Mouse (Mus musculus) forelimb bud, embryonic 11.5 days (tissue): ENCODE data around the gene Rps19bp1.

Experiments
- DNase-seq: peaks from one replicate; pipeline ENCODE4 v3.0.0-alpha.2; 2012; ENCODE audit warnings: low read depth, low spot score

Rps19bp1 gene

DNA sequence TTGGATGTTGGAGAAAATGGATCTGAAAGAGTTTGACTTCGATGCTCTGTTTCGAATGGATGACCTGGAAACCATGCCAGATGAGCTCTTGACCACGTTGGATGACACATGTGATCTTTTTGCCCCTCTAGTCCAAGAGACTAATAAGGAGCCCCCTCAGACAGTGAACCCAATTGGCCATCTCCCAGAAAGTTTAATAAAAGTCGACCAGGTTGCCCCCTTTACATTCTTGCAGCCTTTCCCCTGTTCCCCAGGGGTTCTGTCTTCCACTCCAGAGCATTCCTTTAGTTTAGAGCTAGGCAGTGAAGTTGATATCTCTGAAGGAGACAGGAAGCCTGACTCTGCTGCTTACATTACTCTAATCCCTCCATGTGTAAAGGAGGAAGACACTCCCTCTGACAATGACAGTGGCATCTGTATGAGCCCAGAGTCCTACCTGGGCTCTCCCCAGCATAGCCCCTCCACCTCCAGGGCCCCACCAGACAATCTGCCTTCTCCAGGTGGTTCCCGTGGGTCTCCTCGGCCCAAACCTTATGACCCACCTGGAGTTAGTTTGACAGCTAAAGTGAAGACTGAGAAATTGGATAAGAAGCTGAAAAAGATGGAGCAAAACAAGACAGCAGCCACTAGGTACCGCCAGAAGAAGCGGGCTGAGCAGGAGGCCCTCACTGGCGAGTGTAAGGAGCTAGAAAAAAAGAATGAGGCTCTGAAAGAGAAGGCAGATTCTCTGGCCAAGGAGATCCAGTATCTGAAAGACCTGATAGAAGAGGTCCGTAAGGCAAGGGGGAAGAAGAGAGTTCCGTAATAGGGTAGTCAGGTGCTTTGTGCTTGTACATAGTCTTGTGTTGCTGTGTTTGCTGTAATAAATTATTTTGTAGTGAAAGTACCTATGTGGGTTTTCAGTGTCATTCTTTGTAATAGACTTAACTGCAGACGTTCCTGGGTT is 7.2 kb downstream of the Rps19bp1 start:
- DNase-seq, result no peak

DNA sequence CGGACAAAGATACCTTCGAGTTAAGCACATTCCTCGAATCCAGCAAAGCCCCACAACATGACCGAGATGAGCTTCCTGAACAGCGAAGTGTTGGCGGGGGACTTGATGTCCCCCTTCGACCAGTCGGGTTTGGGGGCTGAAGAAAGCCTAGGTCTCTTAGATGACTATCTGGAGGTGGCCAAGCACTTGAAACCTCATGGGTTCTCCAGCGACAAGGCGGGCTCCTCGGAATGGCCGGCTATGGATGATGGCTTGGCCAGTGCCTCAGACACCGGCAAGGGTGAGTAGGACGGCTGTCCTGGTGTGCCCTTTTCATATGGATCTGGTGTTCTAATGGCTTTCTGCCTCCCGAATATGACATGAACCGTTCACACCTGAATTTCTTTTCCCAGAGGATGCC is 7.9 kb downstream of the Rps19bp1 start:
- DNase-seq, result no peak

DNA sequence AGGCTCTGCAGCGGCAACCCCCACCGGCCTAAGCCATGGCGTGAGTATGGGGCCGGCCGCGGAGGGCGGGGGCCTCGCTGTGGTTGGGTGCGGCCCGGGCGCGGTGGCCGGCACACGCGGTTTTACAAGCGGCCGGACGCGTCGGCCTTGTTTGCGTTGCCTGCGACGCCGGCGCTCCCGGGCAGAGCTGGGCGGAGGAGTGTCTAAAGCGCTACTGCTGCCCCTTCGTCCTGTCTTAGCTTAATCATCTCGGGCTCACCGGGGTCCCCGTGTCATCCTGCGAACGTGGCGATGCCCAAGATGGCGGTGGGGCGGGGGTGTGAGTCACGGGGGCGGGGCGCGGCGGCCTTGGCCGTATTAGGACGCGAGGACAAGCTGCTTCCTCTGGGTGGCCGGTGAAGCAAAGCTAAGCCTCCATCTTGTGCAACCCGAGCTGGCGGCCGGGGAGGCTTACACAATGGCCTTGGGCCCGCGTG is 8.4 kb downstream of the Rps19bp1 start:
- DNase-seq, result peak; percentile 76

DNA sequence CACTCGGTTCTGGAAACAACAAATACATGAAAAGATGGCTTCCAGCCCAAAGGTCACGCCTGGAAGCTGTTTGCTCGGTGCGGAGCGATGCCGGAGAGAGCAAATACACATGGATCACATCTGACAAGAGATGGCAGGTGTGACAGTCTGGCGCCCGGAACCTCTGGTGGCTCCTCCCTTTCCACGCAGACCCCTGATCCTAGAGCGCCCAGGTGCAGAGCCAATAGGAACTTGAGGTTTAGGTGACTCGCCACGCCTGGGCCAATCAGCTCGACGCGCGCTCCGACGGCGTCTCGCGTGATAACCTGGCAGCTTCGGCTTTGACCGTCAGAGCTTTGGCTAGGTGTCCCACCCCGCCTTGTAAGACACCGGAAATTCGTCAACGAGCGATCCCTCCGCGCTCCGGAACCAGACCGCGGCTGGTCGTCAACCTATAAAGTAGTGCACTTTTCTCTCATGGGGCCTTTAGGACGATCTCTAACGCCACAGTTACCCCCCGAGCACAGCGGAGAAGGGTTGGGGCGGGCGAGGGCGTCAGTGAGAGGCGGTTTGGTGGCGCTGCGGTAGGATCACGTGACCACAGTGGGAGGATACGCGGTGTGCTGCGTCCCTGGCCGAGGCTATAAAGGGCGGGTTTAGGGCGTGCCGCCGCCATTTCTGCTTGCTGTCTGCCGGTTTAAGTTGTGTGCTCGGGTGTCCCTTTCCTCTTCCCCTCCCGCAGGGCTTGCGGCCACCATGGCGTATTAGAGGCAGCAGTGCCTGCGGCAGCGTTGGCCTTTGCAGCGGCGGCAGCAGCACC is 9.1 kb downstream of the Rps19bp1 start, which contains the start of gene Atf4:
Atf4 (plus strand) TSS at position 338 of the 799 bp plus-strand sequence.
- DNase-seq, result peak; percentile 99

DNA sequence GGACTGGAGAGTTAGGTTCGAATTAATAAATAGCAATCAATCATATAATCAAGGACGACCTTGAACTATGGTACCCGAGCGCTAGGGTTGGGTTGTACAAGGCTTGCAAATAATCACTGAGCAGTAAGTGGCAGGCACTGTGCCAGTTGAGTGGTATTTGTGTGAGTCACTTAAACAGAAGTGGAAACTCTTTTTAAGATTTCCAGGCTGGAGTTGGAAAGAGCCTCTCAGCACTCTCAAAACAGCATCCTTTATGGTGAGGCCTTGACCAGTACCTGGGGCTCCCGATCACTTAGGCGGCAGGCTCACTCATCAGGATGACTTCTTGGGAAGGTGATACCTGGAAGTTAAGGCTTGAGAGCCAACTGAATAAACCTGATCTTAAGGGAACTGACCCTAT is 9.9 kb downstream of the Rps19bp1 start:
- DNase-seq, result no peak

DNA sequence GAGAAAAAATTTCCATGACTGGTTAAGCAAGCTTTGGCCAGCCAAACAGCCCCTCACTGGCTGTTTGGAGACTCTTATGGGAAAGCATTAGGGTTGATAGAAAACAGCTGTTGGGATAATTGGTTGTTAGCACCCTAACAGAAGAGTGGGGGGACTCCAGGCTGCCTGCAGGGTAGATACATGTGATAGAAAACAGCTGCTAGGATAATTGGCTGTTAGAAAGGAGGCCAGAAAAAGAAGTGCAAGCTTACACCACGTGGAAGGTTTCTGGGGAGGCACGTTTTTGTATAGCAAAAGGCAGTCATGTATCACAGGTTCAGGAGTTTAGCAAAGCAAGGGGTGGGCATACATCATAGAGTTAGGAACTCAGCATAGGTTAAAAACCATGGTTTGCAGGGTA is 10.6 kb downstream of the Rps19bp1 start:
- DNase-seq, result peak; percentile 81

DNA sequence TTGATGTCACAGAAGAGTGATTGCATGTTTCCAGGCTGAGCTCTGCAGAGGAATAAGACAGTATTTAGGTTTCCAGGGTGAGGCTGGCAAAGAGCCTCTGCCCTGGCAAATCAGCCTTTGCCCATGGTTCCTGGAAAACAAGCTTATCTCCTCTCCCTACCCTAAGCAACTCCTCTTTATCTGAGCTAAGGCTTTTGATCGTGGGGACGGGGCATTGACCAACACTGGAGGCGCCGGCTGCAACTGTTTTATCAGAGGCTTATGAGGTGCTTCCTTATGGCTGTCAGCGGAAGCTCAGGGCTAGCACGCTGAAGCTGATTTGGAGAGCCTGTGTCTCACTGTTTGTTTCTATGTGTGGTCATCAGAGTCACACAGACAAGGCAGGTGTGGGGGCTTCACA is 13.5 kb downstream of the Rps19bp1 start:
- DNase-seq, result no peak

DNA sequence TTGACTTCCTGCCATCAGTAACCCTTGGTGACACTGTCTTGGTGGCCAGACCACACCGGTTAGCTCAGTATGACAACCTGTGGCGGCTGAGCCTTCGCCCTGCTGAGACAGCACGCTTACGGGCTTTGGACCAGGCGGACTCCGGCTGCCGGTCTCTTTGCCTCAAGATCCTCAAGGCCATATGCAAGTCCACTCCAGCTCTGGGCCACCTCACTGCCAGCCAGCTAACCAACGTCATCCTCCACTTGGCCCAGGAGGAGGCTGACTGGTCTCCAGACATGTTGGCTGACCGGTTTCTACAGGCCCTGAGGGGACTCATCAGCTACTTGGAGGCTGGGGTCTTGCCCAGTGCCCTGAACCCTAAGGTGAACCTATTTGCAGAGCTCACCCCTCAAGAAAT is 14.4 kb downstream of the Rps19bp1 start:
- no peak for DNase-seq

DNA sequence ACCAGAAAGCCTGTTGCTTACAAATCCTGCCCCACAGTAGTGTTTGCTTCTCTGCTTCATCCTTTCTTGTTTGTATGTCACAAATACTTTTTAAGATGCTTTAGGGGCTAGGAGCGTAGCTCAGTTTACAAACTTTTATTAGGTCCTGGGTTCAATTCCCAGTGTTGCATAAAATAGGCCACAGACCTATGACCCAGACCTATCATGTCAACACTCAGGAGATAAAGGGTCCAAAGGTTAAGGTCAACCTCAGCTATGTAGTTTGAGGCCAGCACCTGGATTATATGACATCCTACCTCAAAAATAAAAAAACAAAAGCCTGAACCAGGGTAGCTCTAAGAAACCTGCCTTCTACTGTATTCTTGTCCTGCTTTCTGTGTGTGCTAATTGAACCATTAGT is 15.5 kb downstream of the Rps19bp1 start:
- no peak for DNase-seq

DNA sequence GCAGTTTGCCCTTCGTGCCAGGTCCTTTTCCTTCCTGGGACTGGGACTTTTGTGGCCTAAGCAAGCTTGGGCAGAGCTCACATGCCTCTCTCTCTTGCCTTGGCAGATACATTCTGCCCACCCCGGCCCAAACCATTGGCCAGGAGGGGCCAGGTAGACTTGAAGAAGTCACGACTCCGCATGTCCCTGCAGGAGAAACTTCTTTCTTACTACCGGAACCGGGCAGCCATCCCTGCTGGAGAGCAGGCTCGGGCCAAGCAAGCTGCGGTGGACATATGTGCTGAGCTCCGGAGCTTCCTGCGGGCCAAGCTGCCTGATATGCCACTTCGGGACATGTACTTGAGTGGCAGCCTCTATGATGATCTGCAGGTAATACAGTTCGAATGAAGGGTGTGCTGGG is 16.0 kb downstream of the Rps19bp1 start:
- DNase-seq, result no peak

DNA sequence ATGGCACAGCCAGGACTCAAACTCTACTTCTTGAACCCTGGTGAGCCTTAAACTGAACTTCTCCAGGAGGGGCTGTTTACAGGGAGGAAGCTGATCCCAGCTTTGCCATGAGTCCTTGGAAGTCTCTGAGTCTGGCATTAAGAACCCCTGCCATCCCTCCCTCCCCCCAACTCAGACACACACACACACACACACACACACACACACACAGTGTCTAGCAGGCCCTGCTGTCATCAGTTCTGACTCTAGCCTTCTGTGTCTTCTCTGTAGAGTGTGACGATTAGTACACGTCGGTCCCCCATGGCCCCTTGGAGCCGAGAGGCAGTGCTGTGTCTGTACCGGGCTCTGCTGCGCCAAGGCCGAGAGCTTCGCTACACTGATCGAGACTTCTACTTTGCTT is 28.6 kb downstream of the Rps19bp1 start, which contains the start of gene AC140267.1:
AC140267.1 (plus strand) TSS at position 301 of the 400 bp plus-strand sequence.
- no peak for DNase-seq

DNA sequence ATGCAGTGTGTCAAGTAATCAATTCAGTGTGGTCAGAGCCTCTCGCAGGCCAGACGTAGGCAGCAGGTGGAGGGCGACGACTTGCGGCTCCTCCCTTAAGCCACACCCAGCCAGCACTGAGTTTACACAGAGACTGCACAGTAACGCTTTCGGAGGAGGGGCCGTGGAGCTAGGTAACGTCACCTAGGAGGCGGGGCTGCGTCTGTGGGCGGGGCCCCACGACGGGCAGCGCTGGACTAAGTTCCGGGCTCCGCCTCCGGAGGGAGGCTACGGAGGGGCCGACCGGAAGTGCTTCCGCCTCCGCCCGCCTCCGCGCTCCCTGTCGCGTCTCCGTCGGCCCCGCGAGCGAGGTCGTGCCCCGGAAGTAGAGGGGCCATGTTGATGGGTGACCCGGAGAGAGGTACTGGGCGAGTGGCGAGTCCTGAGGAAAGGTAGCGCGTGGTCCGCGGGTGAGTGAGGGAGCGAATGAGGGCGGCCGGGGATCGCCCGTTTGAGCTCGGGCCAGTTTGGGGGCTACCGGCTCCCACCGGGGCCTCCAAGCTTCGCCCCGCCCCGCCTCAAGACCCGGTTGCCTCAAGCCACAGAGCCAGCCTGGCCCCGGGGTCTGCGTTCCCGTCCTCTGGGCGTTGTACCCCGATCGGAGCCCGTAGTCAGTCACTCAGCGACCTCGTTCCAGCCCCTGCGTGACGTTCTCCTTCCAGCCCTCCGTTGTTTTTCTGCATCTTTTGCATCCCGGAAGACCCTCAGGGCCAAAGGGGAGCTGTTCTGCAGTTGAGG is 30.2 kb downstream of the Rps19bp1 start, which contains the start of gene Mief1:
Mief1 (plus strand) TSS at position 286 of the 777 bp plus-strand sequence.
- peak; percentile 99 for DNase-seq

DNA sequence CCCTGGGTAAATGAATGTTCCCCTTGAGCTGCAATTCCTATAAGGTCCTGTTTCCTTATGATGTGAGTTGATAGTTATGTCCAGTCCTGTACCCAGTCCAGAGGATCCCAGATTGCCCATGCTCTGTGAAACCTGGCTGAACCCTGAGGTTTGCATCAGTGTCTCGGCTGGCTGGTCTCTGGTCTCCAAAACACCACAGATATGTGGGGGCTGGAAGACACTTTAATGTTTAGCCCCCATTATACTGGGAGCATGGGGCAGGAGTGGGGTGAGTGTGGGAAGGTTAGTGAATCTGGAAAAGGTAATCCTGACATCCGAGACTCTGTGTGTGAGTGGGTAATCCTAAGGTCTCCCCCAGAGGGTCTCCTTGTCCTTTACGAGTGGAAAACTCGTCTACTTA is 31.1 kb downstream of the Rps19bp1 start:
- no peak for DNase-seq

DNA sequence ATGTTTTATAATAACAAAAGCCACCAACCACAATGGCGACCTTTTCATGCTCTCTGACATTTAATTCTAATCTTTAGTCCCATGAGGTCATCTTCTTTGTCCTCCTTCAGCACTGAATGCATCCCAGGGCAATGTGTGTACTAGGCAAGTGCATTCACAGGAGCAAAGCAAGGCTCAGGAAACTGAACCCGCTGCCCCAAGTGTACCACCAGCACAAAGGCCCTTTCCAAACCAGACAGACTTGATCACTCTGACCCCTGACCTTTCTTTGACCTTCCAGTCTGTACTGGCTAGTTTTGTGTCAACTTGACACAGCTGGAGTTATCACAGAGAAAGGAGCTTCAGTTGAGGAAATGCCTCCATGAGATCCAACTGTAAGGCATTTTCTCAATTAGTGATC is 31.8 kb downstream of the Rps19bp1 start:
- no peak for DNase-seq

DNA sequence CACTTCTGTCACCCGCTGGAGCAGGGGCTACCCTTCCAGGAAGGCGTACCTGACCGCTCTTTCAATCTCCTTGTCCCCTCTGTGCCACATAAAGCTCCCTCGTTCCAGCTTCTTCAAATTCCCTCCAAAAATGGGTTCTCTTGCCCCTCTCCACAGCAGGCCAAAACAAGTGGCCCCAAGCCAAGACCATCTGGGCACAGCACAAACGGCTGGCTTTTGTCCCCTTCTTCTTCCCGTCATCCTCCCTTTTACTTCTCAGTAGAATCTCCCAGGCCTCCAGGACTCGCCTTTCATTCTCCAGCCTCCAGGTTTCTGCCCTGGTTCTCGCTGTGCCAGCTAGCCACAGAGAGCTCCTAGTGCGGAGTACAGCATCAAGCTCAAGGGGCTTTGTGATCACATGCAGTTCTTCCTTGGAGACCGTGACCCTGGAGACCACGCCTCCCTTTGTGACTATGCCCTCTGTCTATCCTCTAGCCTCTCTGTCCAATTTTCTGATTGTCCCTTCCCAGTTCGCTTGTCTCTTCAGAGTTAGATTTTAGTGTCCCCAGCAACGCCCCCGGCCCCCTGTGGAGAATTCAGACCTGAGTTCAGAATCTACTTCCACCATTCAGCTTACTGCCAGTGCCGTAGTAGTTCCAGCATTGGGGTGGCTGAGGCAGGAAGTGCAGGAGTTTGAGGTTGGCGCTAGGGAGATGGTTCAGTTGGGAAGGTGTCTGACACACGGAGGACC is 35.9 kb downstream of the Rps19bp1 start:
- no peak for DNase-seq

DNA sequence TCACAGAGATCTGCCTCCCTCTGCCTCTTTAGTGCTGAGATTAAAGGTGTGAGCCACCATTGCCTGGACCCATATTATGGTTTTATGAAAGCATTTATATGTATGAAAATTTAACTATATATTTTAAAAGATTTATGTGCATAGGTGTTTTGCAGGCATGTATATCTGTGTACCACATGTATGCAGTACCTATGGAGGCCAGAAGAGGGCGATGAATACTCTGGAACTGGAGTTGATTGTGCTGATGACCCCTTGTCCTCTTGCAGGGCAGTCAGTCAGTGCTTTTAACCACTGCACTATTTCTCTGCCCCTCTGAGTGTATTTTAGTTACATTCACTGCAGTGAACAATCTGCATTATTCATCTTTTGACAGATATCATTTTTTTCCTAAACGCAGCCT is 38.3 kb downstream of the Rps19bp1 start:
- peak; percentile 72 for DNase-seq

DNA sequence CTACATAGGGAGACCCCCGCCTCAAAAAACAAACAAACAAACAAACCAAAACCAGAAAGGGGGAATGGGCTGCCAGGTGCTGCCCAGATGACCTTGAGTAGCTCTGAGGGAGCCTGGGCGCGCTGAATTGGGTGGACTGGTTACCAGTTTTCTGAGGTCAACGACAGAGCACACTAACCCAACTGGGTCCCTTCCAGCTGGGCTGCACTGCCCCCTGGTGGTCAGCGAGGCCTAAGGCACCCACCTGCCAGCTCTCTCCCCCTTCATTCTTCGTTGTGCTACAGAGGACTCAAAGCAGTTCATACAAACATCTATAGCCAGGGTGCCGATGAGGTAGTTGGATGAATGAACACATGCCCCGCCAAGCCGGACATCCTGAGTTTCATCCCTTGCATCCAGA is 38.9 kb downstream of the Rps19bp1 start:
- peak; percentile 76 for DNase-seq

DNA sequence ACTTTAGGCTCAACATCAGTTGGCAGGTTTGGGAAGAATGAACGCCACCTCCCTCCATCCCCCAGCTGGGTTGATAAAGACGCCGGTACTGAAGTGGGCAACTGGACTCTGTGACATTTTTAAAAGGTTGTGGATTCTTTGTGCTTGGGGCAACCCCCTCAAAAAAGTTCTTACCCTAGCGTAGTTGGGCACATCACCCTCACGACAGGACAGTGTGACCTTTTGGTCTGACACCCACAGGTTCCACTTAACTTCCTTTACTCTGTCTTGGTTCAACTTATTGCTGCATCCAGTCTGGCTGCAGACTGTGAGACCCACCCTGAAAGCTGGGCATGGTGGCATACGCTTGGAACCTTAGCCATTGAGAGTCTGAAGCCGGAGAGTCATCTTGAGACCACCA is 40.4 kb downstream of the Rps19bp1 start:
- no peak for DNase-seq

DNA sequence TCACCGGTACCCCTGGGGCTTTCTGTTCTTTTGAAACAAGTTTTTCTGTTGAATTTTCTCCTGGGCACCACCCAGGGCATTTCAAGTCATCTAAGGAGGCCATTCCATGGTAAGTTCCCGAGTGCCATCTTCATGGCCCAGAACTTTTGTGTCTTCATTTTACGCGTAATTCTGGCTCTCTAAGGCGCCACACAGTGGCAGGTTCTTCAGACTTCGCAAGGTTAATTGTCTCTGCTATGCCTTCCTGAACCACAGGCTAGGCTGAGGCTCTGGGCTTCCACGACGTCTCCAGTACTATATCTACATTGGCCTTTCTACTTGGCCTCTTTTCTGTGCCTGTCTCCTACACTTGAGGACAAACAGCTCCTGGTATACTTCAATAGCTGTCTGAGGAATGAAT is 43.1 kb downstream of the Rps19bp1 start:
- DNase-seq, result no peak

DNA sequence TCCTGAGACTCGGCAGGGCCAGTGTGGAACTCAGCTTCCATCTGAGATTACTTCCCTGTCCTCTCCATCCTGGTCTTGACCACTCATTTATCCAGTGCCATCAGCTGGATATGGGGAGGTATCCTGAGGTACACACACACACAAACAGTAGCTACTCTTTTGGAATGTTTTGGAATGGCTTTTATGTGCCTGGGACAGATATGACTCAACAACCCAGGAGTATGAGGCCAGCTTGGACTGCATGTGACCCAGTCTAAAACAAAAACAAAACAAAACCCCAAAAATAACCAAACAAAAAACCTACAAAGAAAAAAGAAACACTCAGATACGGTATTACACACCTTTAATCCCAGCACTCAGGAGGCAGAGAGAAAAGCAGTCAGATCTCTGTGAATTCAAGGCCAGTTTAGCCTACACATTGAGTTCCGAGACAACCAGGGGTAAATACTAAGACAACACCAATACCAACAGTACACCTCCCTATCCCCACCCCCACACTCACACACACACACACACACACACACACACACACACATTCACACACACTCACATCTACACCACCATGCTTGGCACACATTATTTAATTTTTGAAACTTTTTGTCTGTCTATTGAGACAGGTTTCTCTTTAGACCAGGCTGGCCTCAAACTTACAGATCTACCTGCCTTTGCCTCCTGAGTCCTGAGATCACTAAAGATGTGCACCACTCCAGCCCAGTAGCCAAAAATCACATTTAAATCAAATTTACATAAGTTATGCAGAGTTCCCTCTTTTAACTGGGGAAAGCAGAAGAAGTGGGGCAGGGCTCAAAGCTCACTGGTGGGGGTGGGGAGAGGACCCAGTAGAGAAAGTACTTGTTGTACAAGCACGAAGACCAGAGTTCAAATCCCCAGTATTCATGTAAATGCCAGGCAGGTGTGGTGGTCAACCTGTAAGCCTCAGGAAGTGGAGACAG is 44.1 kb downstream of the Rps19bp1 start:
- DNase-seq, result no peak
